Mouse (Mus musculus): ENCODE measurements at regions not wholly inside any gene's neighbourhood (a gene's known extent, or its start where the extent isn't known, plus 50 kb on each side); places are given as distances from the start of the nearest gene placed in this dataset.
A peak's percentile ranks its signal among the peaks of the same experiment; 100 is the strongest.

DNA sequence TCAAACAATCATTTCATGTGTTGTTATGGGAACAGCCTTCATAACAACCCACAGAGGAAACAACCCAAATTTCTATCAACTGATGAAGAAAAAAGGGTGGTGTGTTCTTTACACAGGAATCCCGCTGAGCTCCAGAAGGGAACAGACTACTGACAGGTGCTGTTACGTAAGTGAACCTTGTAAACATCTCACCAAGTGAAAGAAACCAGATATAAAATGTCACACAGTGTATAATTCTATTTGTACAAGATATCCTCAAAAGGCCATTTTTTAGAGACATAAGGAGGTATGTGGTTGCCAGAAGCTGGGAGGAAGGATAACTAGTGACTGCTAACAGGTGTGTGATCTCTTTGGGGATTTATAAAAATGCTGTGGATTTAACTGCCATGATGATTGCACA, 119.9 kb downstream of the Plod2 start:
- Histone ChIP-seq H3K27ac (no peak overlapping the region), H3K4me3 (replicated peaks) (no peak overlapping the region), H3K27me3 (no peaks in the 10 kb centered on the region), H3K9me3 (no peaks in the 10 kb centered on the region), H3K4me2 (no peak overlapping the region), H3K4me1 (no peaks in the 10 kb centered on the region), H3K36me3 (replicated peaks) (no peaks in the 10 kb centered on the region), H3K9ac (no peak overlapping the region)
- ATAC-seq (ENCODE audit: low FRiP score) = no peak
- WGBS = 84% methylated on average over 2 of the region's 2 CpGs

DNA sequence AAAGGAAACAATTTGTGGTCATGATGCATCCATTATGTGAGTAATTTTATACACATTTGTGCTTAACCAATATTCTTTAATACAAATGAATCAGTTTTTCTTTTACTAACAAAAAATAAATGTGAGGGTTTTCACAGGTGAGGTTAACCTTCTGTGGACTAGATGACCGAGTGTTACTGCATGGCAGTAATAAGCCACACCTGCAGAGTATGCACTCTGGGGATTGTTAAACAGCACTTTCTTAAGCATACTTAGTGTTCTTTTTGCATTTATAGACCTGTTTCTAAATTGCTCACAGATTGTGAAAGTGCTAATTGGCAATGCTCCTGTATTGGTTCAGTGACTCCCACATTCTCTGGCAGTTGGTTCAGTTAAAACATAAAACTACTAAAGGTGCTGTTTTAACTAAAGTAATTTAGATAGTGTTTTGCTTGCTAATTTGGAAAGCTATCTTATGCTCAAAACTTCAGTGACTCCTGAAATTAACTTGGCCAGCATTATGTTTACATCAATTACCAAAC, 125.4 kb downstream of the Plod2 start:
- Histone ChIP-seq H3K36me3 (replicated peaks) (no peaks in the 10 kb centered on the region), H3K4me3 (replicated peaks) (no peak overlapping the region), H3K4me2 (no peak overlapping the region), H3K4me1 (no peaks in the 10 kb centered on the region), H3K27ac (no peak overlapping the region), H3K9me3 (peaks cover 2% of the 10 kb centered on the region; the same call in 1 of the 2 replicates), H3K9ac (no peak overlapping the region), H3K27me3 (no peaks in the 10 kb centered on the region)
- ATAC-seq (ENCODE audit: low FRiP score) = no peak
- 78% methylated on average over 1 of the region's 1 CpGs for WGBS

DNA sequence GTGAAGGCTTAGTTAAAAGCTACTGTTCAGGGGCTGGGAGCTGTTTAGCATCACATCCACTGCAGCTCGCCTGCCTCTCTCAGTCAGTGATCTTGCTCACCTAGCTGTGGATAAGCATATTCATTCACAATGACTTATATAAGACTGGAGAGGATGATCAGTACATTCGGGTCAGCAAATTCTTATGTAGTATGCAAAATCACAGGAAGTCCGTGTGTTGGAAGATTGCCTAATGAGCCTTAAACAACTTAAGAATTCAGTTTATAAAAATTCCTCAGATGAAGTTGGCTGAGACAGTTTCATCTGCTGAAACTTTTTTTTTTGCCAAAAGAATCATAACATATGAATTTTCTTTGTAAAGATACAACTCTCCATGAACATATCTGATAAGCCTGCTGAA, 129.9 kb downstream of the Plod2 start:
- ATAC-seq (ENCODE audit: low FRiP score) = no peak
- no peak overlapping the region for H3K4me2 ChIP-seq
- peaks cover 2% of the 10 kb centered on the region; the same call in 1 of the 2 replicates for H3K9me3 ChIP-seq
- 86% methylated on average over 3 of the region's 3 CpGs for WGBS
- H3K27me3 ChIP-seq = no peaks in the 10 kb centered on the region
- H3K27ac ChIP-seq = no peak overlapping the region
- H3K4me1 ChIP-seq = no peaks in the 10 kb centered on the region
- H3K36me3 ChIP-seq (replicated peaks) = no peaks in the 10 kb centered on the region
- H3K4me3 ChIP-seq (replicated peaks) = no peak overlapping the region
- H3K9ac ChIP-seq = no peak overlapping the region

DNA sequence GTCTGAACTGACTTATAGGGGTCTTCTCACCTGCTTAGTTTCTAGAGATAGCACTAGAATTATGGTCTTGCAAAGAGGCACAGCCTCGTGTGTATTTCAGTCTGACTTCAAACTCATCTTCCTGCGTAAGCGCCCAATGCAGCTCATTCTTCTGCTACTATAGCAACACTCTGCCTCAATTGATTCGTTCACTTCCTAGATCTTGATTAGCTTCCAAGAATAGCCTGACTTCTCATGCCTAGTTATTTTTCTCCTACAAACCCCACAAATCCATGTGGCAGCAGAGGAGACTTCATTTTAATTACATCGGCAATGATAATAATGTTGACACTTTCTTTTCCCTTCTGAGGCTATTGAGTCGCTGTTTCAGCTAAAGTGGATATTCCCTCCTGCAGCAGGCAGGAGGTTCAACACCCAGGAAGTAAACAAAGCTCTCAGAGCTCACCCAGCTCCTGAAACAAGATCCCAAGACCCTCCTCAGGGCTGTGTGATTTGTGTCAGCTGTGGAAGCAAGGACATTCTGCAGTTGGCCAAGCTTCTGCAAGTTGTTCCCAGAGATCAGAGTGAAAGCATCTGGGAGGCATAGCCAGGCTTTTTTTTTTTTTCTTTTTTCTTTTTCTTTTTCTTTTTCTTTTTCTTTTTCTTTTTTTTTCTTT, 152.5 kb downstream of the Plod2 start:
- Histone ChIP-seq H3K4me3 (replicated peaks) (no peak overlapping the region), H3K4me2 (no peak overlapping the region), H3K4me1 (no peaks in the 10 kb centered on the region), H3K27ac (no peak overlapping the region), H3K9me3 (no peaks in the 10 kb centered on the region), H3K9ac (no peak overlapping the region), H3K36me3 (replicated peaks) (no peaks in the 10 kb centered on the region), H3K27me3 (no peaks in the 10 kb centered on the region)
- ATAC-seq (ENCODE audit: low FRiP score) = no peak
- 80% methylated on average over 6 of the region's 6 CpGs for WGBS

DNA sequence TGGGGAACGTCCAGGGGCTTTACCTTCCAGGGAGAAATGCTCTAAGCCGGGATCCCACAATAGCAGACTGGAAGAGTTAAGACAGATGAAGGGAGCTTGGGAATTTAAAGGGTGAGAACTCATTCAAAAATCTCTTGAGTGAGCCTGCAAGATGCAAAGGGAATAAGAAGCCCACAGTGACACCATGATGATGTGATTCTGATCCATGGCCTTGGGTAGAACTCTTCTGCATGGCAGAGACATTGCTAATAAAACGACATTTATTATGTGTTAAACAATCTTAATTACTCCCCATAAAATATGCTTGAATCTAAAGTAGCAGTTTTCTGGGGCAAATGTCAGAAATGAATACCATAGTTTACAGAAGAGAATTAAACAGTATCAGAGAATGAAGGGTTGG, 155.9 kb downstream of the Plod2 start:
- no peak for ATAC-seq (ENCODE audit: low FRiP score)
- Histone ChIP-seq H3K4me2 (no peak overlapping the region), H3K27ac (no peak overlapping the region), H3K27me3 (no peaks in the 10 kb centered on the region), H3K9ac (no peak overlapping the region), H3K4me1 (no peaks in the 10 kb centered on the region), H3K9me3 (no peaks in the 10 kb centered on the region), H3K4me3 (replicated peaks) (no peak overlapping the region), H3K36me3 (replicated peaks) (no peaks in the 10 kb centered on the region)
- WGBS = 63% methylated on average over 3 of the region's 3 CpGs

DNA sequence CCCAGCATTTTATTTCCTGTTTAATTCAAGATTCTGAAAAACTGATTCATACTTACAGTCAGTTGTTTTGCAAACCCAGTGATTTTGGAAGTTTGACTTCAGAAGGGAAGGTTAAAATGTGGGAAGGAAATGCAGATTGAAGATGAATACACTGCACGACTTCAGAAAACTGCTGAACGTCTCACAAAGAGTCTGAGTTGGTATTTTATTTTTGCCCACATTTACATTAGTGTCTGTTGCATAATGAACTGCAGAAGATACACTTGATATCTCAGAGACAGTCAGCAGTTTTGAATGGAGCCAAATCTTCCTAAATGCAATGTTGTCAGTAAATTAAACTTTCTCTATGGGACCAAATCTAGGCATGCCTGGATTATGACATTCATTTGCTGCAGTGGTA, 162.7 kb downstream of the Plod2 start:
- Histone ChIP-seq H3K9ac (no peak overlapping the region), H3K4me2 (no peak overlapping the region), H3K27me3 (no peaks in the 10 kb centered on the region), H3K27ac (no peak overlapping the region), H3K36me3 (replicated peaks) (no peaks in the 10 kb centered on the region), H3K4me1 (no peaks in the 10 kb centered on the region), H3K4me3 (replicated peaks) (no peak overlapping the region), H3K9me3 (no peaks in the 10 kb centered on the region)
- 88% methylated on average over 2 of the region's 2 CpGs for WGBS
- no peak for ATAC-seq (ENCODE audit: low FRiP score)

DNA sequence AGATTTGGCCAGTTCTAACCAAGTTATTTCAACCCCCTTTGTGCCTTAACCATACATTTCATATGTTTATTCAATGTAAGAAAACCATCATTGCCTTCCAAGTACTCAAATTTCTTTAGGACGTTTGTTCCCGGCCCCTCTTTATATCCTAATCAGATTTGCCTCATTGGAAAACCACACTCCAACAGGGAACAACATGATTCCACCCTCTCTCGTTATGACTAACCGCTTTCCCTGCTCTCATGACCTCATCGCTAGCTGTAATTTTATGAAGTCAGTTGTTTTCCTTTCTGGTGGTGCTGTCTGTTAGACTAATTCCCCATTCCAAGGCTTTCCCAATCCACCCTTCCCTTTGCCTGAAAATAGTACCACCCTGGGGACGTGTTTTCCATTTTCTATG, 165.0 kb downstream of the Plod2 start:
- no peak overlapping the region for H3K27ac ChIP-seq
- 84% methylated on average over 6 of the region's 6 CpGs for WGBS
- H3K9me3 ChIP-seq = no peaks in the 10 kb centered on the region
- H3K36me3 ChIP-seq (replicated peaks) = no peaks in the 10 kb centered on the region
- H3K9ac ChIP-seq = no peak overlapping the region
- ATAC-seq (ENCODE audit: low FRiP score) = no peak
- no peaks in the 10 kb centered on the region for H3K27me3 ChIP-seq
- H3K4me2 ChIP-seq = no peak overlapping the region
- no peak overlapping the region for H3K4me3 ChIP-seq (replicated peaks)
- H3K4me1 ChIP-seq = no peaks in the 10 kb centered on the region

DNA sequence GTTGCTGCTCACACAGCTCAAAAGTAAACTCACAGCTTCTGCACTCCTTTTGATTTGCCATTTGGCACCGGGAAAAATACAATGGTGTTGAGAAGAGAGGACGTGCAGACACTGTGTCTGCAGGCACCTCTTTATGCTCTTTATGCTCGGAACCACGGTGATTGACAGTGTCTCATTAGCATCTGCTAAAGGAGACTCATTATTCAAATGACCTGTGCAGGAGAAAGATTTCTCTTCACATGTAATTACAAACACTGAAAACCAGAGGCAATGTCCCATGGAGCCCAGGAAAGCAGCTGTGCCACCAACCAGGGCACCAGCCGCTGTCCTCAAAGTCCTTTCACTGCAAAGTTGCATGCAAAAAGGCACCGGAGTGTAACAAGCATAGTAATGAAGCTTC, 175.2 kb downstream of the Plod2 start:
- WGBS = 13% methylated on average over 6 of the region's 6 CpGs
- Histone ChIP-seq H3K4me3 (replicated peaks) (no peak overlapping the region), H3K27me3 (no peaks in the 10 kb centered on the region), H3K4me2 (peak overlapping the region; percentile 29), H3K27ac (peak overlapping the region; percentile 77), H3K4me1 (peaks cover 16% of the 10 kb centered on the region), H3K9me3 (no peaks in the 10 kb centered on the region), H3K36me3 (replicated peaks) (no peaks in the 10 kb centered on the region), H3K9ac (no peak overlapping the region)
- peak; percentile 93 for ATAC-seq (ENCODE audit: low FRiP score)

DNA sequence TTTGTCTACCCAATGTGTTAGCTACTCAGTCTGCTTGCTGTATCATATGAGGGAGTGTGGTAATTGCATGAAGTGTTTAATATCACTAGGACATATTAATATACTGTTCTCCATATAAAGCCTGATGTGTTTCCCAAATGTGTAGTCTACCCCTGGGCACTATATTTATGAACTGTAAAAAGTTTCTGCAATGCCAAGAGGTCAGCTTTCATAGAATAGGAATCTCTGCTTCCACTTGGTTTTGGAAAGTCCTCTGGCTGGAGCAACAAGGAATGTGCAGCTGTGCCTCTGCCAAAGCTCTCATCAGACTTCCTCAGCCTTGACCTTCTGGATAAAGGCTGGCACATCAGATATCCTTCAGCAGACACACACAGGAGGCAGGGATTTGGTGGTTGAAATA, 176.3 kb downstream of the Plod2 start:
- H3K4me2 ChIP-seq = no peak overlapping the region
- no peaks in the 10 kb centered on the region for H3K36me3 ChIP-seq (replicated peaks)
- H3K9ac ChIP-seq = no peak overlapping the region
- H3K4me1 ChIP-seq = peaks cover 16% of the 10 kb centered on the region
- H3K27me3 ChIP-seq = no peaks in the 10 kb centered on the region
- H3K4me3 ChIP-seq (replicated peaks) = no peak overlapping the region
- no peaks in the 10 kb centered on the region for H3K9me3 ChIP-seq
- no peak for ATAC-seq (ENCODE audit: low FRiP score)
- H3K27ac ChIP-seq = no peak overlapping the region

DNA sequence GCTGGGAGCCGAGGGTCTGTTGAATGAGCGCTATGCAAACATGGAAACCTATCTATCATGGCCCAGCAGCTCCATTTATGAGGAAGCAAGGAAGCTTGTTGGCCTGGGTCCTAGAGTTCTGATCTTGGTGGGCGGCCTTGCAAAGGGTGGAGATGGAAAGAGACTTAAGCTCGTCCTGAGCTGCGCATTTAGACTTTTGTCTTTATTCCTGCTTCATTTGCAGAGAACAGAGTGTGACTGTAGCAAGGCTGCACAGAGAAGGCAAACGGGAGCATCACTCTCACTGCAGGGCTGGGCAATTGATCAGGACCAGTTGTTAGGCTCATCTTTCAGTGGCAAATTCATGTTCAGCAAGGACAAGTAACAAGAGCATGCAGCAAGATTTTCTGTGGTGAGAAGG, 177.2 kb downstream of the Plod2 start:
- Histone ChIP-seq H3K4me1 (peaks cover 16% of the 10 kb centered on the region), H3K4me3 (replicated peaks) (no peak overlapping the region), H3K4me2 (no peak overlapping the region), H3K9ac (no peak overlapping the region), H3K36me3 (replicated peaks) (no peaks in the 10 kb centered on the region), H3K27ac (no peak overlapping the region), H3K27me3 (no peaks in the 10 kb centered on the region), H3K9me3 (no peaks in the 10 kb centered on the region)
- 70% methylated on average over 6 of the region's 6 CpGs for WGBS
- ATAC-seq (ENCODE audit: low FRiP score) = no peak

DNA sequence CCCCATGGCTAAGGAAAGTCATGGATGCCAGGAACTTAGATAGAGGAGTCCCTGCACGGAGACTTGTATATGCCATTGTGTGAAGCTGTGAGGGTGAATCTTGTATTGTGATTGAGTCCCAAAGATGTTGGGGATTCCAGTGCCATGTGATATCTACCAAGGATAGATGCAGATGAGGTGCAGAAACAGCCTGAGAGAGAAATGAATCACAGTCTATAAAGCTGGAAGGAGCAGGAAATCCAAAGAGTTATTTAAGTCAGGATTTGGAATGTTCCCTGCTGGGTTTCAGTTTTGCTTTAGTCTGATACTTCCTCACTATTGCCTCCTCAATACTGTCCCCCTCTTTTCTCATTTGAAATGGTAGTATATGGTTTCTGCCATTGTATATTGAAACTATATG, 186.8 kb downstream of the Plod2 start:
- Histone ChIP-seq H3K27ac (no peak overlapping the region), H3K27me3 (no peaks in the 10 kb centered on the region), H3K4me1 (no peaks in the 10 kb centered on the region), H3K4me3 (replicated peaks) (no peak overlapping the region), H3K9me3 (no peaks in the 10 kb centered on the region), H3K4me2 (no peak overlapping the region), H3K36me3 (replicated peaks) (no peaks in the 10 kb centered on the region), H3K9ac (no peak overlapping the region)
- no peak for ATAC-seq (ENCODE audit: low FRiP score)
- WGBS = 88% methylated on average over 1 of the region's 1 CpGs

DNA sequence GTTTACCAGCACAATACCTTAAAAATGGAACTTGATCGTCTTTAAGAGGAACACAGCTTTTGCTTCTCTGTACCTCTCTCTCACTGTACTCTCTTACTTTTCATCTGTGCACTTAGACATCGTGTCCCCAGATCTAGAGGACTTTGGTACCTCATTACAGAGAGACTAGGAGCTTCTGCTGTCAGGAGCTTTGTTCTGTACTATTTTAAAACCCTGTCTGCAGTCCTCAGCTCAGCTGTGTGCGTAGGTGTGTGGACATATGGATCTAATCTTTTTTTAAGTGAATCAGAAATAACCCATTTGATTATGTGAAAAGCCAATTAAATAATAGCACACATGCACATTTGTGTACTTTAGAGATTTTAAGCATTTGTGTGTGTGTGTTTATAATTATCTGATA, 189.4 kb downstream of the Plod2 start:
- Histone ChIP-seq H3K9me3 (no peaks in the 10 kb centered on the region), H3K4me3 (replicated peaks) (no peak overlapping the region), H3K9ac (no peak overlapping the region), H3K27me3 (no peaks in the 10 kb centered on the region), H3K27ac (no peak overlapping the region), H3K4me2 (no peak overlapping the region), H3K36me3 (replicated peaks) (no peaks in the 10 kb centered on the region), H3K4me1 (no peaks in the 10 kb centered on the region)
- no peak for ATAC-seq (ENCODE audit: low FRiP score)
- 87% methylated on average over 3 of the region's 3 CpGs for WGBS

DNA sequence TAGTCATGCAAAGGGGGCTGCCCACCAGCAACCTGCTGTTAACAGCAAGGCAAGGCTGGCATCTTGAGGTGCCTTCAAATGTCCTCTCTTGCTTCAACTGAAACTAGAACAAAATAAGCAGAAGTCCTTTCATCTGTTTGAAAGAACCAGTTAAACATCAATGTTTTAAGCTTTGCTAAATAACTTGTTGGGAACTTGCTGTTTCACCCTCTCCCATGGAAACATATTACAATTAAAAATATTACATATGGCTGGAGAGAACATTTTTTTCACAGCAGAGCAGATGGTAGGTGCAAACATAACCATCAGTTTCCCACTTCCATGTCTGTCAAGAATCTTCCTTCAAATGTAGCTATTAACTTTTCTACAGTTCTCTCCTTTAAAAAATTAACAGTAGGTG, 225.5 kb downstream of the Plod2 start:
- Histone ChIP-seq H3K27ac (no peak overlapping the region), H3K4me3 (replicated peaks) (no peak overlapping the region), H3K9me3 (no peaks in the 10 kb centered on the region), H3K4me1 (no peaks in the 10 kb centered on the region), H3K36me3 (replicated peaks) (no peaks in the 10 kb centered on the region), H3K9ac (no peak overlapping the region), H3K4me2 (no peak overlapping the region), H3K27me3 (no peaks in the 10 kb centered on the region)
- no peak for ATAC-seq (ENCODE audit: low FRiP score)
